Mouse (Mus musculus) heart, embryonic 16.5 days (tissue): ENCODE data around the gene Gabre. TPM values are rescaled to one million over a fixed set of nuclear protein-coding genes. Genes with fewer than 3 reads are reported as not detected.
A peak's percentile ranks its signal among the peaks of the same experiment; 100 is the strongest.

Experiments used
- ATAC-seq: fragments of 200-750 bp; cut with Nextera tagmentation; replicated peaks from 2 replicates; pipeline ENCODE4 v1.8.0; 2017; ENCODE audit warnings: moderate number of reproducible peaks; ENCODE audit not compliant: insufficient read depth, low FRiP score; ENCODE audit errors: extremely low read depth
- H3K27ac ChIP-seq: fragments of 300-500 bp; sonication (generic); 2 replicates; pipeline ENCODE4 v1.5.1; 2014; ENCODE audit warnings: mild to moderate bottlenecking, low read length, control low read depth, moderate library complexity
- H3K27me3 ChIP-seq: fragments of 300-500 bp; sonication (generic); 2 replicates; pipeline ENCODE4 v1.6.1; 2014; ENCODE audit warnings: low read length, mixed read lengths; ENCODE audit not compliant: control insufficient read depth, insufficient read depth
- H3K36me3 ChIP-seq: fragments of 300-500 bp; sonication (generic); 2 replicates; pipeline ENCODE4 v1.6.1; 2014; ENCODE audit not compliant: control insufficient read depth, insufficient read depth
- H3K4me1 ChIP-seq: fragments of 300-500 bp; sonication (generic); 2 replicates; pipeline ENCODE4 v1.6.1; 2014; ENCODE audit warnings: low read length, mixed read lengths; ENCODE audit not compliant: control insufficient read depth, insufficient read depth
- H3K4me2 ChIP-seq: fragments of 300-500 bp; sonication (generic); 2 replicates; pipeline ENCODE4 v1.6.1; 2014; ENCODE audit warnings: low read depth, mild to moderate bottlenecking, control low read depth, low read length
- H3K4me3 ChIP-seq: fragments of 300-500 bp; sonication (generic); 2 replicates; pipeline ENCODE4 v1.5.1; 2014; ENCODE audit warnings: mild to moderate bottlenecking, control low read depth, low read length
- H3K9ac ChIP-seq: fragments of 300-500 bp; sonication (generic); 2 replicates; pipeline ENCODE4 v1.6.1; 2014; ENCODE audit warnings: low read length, control low read depth
- H3K9me3 ChIP-seq: fragments of 300-500 bp; sonication (generic); replicated peaks from 2 replicates; pipeline ENCODE4 v1.6.1; 2016; ENCODE audit warnings: low read length; ENCODE audit not compliant: control insufficient read depth
- WGBS: fragments of 180-500 bp; shearing (Covaris S2); extraction: QIAGEN DNeasy Blood & Tissue Kit; methylation state at CpG from one replicate; pipeline ENCODE4 v1.1.7; 2014; 5-methylcytosine and 5-hydroxymethylcytosine counted together
- microRNA counts: library from miRNA; unstranded; fragments of <30 nt; microRNA quantifications from one replicate; lab custom pipeline; 2016
- microRNA-seq: library from miRNA; unstranded; fragments of <30 nt; microRNA quantifications from one replicate; pipeline ENCODE4, GENCODE M21; 2017
- polyA plus RNA-seq: library from polyadenylated mRNA; unstranded; fragments of >200 nt; fragmentation: Nextera tagmentation; extraction: Ambion mirVana; gene quantifications from 2 replicates; pipeline ENCODE4 v1.2.1, GENCODE M21; 2015

The Gabre gene
- 0.97 and 1.9 TPM in 2 replicates for polyA plus RNA-seq

DNA sequence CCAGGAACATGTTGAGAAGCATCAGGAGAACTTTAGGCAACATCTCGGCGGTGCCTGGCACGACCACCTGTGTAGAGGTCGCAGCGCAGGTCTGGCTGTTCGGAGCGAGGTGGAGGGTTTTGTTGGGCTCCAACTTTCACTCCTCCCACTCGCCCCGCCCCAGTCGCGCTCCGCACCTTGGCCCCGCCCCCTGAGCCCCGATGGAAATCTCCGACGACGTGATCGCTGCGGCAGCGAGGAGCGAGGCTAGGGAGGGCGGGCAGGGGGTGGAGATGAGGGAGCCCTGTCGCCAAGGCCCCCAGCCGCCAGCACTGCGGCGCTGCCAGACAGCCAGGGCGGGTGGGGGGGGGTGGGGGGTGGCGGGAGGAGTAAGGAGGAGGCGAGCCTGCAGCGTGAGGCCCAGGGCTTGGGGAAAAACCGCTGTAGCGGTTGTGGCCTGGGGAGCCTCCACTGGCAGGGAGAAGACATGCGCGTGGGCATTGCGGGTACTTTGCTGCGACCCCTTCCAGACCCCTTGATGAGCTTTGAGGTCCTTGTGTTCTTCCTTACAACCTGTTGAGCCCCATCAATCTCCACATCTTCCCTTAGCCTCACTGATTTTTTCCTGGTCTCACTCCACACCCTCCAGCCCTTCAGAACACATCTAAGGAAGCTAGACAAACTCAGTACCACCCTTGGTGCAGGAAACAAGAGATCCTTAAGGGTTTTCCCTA is at the start of gene Gabre:
Gene Gabre, minus strand, starts transcription at position 145 of the 713 bp plus-strand sequence.
- H3K4me2 ChIP-seq, result peak within 1 kb of the TSS; percentile 80

DNA sequence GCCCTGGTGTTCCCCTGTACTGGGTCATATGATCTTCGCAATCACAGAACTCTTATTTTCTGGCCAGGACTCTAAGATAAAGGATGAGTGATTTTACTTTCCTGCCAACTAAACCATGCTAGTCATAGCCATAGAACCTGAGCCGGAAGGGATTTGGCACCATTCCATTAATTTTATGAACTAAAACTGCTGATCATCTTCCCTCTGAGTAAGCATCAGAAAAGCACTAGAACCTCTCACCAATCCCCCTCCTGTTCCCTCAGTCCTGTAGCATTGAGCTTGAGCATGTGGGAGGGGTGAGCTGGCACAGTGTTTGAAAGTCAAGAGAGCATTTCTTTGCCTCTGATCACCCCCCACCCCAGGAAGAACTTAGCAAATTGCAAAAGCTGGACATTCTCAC is 23.2 kb upstream of the Gabre start:
- WGBS, result 63% methylated on average over 2 of the region's 2 CpGs
- no peak overlapping the region for H3K4me2 ChIP-seq
- H3K4me1 ChIP-seq, result no peaks in the 10 kb centered on the region
- no peak overlapping the region for H3K4me3 ChIP-seq
- no peaks in the 10 kb centered on the region for H3K9me3 ChIP-seq
- H3K36me3 ChIP-seq, result no peaks in the 10 kb centered on the region
- no peak overlapping the region for H3K27ac ChIP-seq
- no peaks in the 10 kb centered on the region for H3K27me3 ChIP-seq
- no peak for ATAC-seq
- H3K9ac ChIP-seq, result no peak overlapping the region

More for the DNA sequence above, at the start of gene Gabre:
- Histone ChIP-seq H3K27me3 (no peaks in the 10 kb centered on the region), H3K36me3 (no peaks in the 10 kb centered on the region), H3K4me3 (peak within 1 kb of the TSS; percentile 56), H3K27ac (no peak within 1 kb of the TSS), H3K9me3 (no peaks in the 10 kb centered on the region), H3K4me1 (no peaks in the 10 kb centered on the region), H3K9ac (peak within 1 kb of the TSS; percentile 52)
- WGBS, result 10% methylated on average over 28 of the region's 36 CpGs
- peak; percentile 82 for ATAC-seq

DNA sequence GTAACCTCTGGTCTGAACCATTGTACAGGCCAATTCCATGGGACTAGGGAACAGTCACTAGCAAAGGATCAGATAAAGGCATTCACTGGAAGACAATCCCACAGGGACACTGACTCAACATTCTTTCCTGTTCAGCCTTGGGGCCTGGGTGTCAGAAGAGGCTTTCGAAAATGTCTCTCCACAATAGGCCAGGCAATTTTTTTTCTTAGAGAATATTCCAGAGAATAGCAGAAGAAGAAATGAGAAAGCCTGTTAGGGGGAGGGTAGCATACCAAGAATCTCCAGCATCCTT is 715 bp upstream of the Gabre start:
- Histone ChIP-seq H3K36me3 (no peaks in the 10 kb centered on the region), H3K27me3 (no peaks in the 10 kb centered on the region), H3K9ac (no peak overlapping the region; the same call in 1 of the 2 replicates), H3K9me3 (no peaks in the 10 kb centered on the region), H3K27ac (no peak overlapping the region), H3K4me2 (peak overlapping the region; percentile 80), H3K4me3 (peak overlapping the region; percentile 56; the same call in 1 of the 2 replicates), H3K4me1 (no peaks in the 10 kb centered on the region)
- 93% methylated on average over 1 of the region's 1 CpGs for WGBS
- no peak for ATAC-seq

DNA sequence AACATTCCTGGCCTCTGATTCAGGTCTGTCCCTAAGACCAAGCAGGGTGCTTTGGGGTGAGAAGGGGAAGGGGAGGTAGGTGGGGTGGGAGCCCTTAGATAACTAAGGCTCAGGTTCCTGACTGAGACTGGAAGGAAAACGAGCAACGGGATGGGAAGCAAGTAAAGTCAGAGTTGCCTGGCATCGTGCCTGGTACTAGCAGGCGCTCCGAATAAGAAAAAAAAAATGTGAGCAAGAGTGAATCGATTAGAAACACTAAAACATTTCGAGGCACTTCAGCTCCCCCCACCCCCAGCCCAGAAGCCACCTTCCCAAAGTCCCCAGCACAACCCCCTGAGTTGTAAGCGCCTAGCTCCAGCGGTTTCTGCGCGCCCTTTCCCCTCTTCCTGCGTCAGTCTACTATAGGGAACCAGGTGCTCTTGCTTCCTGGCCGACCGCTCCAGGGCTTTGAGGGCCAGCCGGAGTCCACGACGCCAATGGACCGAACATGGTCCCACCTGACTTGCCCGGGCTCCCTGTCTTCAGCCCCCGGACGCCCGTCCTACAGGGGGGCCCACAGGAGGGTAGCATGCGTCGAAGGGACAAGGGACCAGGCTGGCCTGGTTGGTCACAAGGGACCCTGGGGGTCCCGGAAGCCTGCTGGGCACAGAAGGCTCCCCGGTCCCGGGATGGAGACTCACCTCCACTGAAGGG is 491 bp downstream of the Gabre start:
- Histone ChIP-seq H3K4me1 (no peaks in the 10 kb centered on the region), H3K27me3 (no peaks in the 10 kb centered on the region), H3K4me2 (peak overlapping the region; percentile 80), H3K9ac (peak overlapping the region; percentile 52), H3K27ac (no peak overlapping the region), H3K4me3 (peak overlapping the region; percentile 56), H3K36me3 (no peaks in the 10 kb centered on the region), H3K9me3 (no peaks in the 10 kb centered on the region)
- peak; percentile 39; the same call in 1 of the 2 replicates for ATAC-seq
- 25% methylated on average over 27 of the region's 27 CpGs for WGBS

DNA sequence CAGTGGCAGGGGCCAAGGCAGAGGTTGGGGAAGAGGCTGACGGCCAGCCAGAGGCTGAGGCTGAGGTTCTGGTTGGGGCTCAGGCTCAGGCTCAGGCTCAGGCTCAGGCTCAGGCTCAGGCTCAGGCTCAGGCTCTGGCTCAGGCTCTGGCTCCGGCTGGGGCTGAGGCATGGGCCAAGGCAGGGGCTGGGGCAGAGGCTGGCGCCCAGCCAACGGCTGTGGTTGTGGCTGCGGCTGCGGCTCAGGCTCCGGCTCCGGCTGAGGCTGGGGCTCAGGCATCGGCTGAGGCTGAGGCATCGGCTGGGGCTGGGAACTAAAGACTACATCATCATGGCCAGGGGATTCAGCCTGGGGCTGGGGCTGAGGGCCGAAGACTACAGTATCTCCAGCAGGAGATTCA is 4.0 kb downstream of the Gabre start:
- 76% methylated on average over 9 of the region's 11 CpGs for WGBS
- no peak overlapping the region for H3K4me2 ChIP-seq

DNA sequence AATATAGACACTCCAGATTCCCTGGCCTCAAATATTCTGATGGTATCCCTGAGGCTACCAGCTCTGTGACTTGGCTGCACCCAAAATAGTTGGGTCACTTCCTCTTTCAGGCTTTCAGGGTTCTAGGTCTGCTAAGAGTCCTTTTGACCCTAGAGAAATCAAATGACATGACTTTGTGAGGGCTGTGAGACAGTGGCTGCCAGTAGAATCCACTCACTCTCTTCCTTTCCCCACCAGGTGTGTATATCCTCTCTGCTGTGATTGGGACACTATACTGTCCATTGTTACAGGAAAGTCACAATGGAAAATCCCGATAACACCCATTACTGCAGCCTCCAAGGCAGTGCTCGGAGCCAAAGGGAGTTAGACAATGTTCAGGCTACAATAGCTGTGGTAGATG is 52.9 kb downstream of the Gabre start, which contains the start of gene Magea4:
Gene Magea4, plus strand, starts transcription at position 301 of the 400 bp plus-strand sequence.
- Histone ChIP-seq H3K4me1 (no peaks in the 10 kb centered on the region), H3K36me3 (no peaks in the 10 kb centered on the region), H3K9ac (no peak within 1 kb of the TSS), H3K9me3 (no peaks in the 10 kb centered on the region), H3K27ac (no peak within 1 kb of the TSS), H3K27me3 (no peaks in the 10 kb centered on the region), H3K4me2 (no peak within 1 kb of the TSS), H3K4me3 (no peak within 1 kb of the TSS)
- no peak for ATAC-seq
- 63% methylated on average over 2 of the region's 2 CpGs for WGBS

More for the DNA sequence above, 4.0 kb downstream of the Gabre start:
- no peaks in the 10 kb centered on the region for H3K27me3 ChIP-seq
- H3K27ac ChIP-seq, result no peak overlapping the region
- no peak overlapping the region for H3K9ac ChIP-seq
- no peaks in the 10 kb centered on the region for H3K4me1 ChIP-seq
- no peak overlapping the region for H3K4me3 ChIP-seq
- no peaks in the 10 kb centered on the region for H3K9me3 ChIP-seq
- H3K36me3 ChIP-seq, result no peaks in the 10 kb centered on the region
- ATAC-seq, result no peak

MicroRNAs encoded within 50 kb of the gene (microRNA counts, 519-probe panel; counts per million panel counts)
- 2,159 counts per million, percentile 32 among the panel's probes with 10 or more counts for microRNA mmu-miR-224 (lab: Ali Mortazavi, UCI)
- microRNA mmu-miR-452 (lab: Ali Mortazavi, UCI), result 893 counts per million, percentile 3 among the panel's probes with 10 or more counts

Small RNA genes lying within 50 kb of the gene (microRNA-seq; reads per million reads assigned to microRNA genes)
- 250 reads per million, percentile 65 among the genes with 10 or more reads in this experiment for gene Mir224
- 26.1 reads per million, percentile 38 among the genes with 10 or more reads in this experiment for gene Mir452

Other genes starting within 250 kb of the Gabre start
- gene Magea4, start 52.8 kb downstream of the Gabre start, polyA plus RNA-seq, result not detected in 2 replicates
- not detected in 2 replicates for gene Magea10, start 112.1 kb upstream of the Gabre start, polyA plus RNA-seq